Mouse (Mus musculus) stomach, postnatal 0 days (tissue): ENCODE data around the gene Phkg2. TPM values are rescaled to one million over a fixed set of nuclear protein-coding genes. Genes with fewer than 3 reads are reported as not detected.

Source experiments
- ATAC-seq: fragments of 200-750 bp; cut with Nextera tagmentation; 2 replicates; pipeline ENCODE4 v1.8.0; 2017; ENCODE audit not compliant: low FRiP score, low TSS enrichment
- DNase-seq: peaks from one replicate; pipeline ENCODE4 v3.0.0-alpha.2; 2016; ENCODE audit warnings: low spot score
- H3K27ac ChIP-seq: fragments of 300-500 bp; sonication (generic); replicated peaks from 2 replicates; pipeline ENCODE4 v1.5.1; 2014; ENCODE audit warnings: mild to moderate bottlenecking, control low read depth
- H3K27me3 ChIP-seq: fragments of 300-500 bp; sonication (generic); 2 replicates; pipeline ENCODE4 v1.6.1; 2014; ENCODE audit warnings: low read length; ENCODE audit not compliant: control insufficient read depth, insufficient read depth
- H3K36me3 ChIP-seq: fragments of 300-500 bp; sonication (generic); 2 replicates; pipeline ENCODE4 v1.6.1; 2014; ENCODE audit warnings: low read length, mixed read lengths; ENCODE audit not compliant: control insufficient read depth, insufficient read depth
- H3K4me1 ChIP-seq: fragments of 300-500 bp; sonication (generic); replicated peaks from 2 replicates; pipeline ENCODE4 v1.6.1; 2014; ENCODE audit warnings: antibody characterized with exemption; ENCODE audit not compliant: control insufficient read depth, insufficient read depth
- H3K4me2 ChIP-seq: fragments of 300-500 bp; sonication (generic); replicated peaks from 2 replicates; pipeline ENCODE4 v1.6.1; 2014; ENCODE audit warnings: low read depth, mild to moderate bottlenecking, control low read depth, moderate library complexity
- H3K4me3 ChIP-seq: fragments of 300-500 bp; sonication (generic); 2 replicates; pipeline ENCODE4 v1.5.1; 2014; ENCODE audit warnings: low read depth, low read length, control low read depth
- H3K9ac ChIP-seq: fragments of 300-500 bp; sonication (generic); 2 replicates; pipeline ENCODE4 v1.6.1; 2014; ENCODE audit warnings: mild to moderate bottlenecking, low read length, control low read depth, mixed read lengths
- H3K9me3 ChIP-seq: fragments of 300-500 bp; sonication (generic); 2 replicates; pipeline ENCODE4 v1.6.1; 2016; ENCODE audit warnings: low read length; ENCODE audit not compliant: control insufficient read depth
- CTCF ChIP-seq: IDR thresholded peaks from 2 replicates; pipeline ENCODE4 v1.5.1; 2016; ENCODE audit warnings: antibody characterized with exemption, low read depth, mild to moderate bottlenecking, moderate library complexity
- EP300 ChIP-seq: optimal IDR thresholded peaks from 2 replicates; pipeline ENCODE3; 2016; ENCODE audit warnings: antibody characterized with exemption
- WGBS: fragments of 180-500 bp; shearing (Covaris S2); extraction: QIAGEN DNeasy Blood & Tissue Kit; methylation state at CpG from one replicate; pipeline ENCODE4 v1.1.7; 2014; 5-methylcytosine and 5-hydroxymethylcytosine counted together
- polyA plus RNA-seq: library from polyadenylated mRNA; unstranded; fragments of >200 nt; fragmentation: Nextera tagmentation; extraction: Ambion mirVana; gene quantifications from 2 replicates; pipeline ENCODE4 v1.2.1, GENCODE M21; 2015

The Phkg2 gene
- polyA plus RNA-seq, 1 experiment from 2014 or later = 22.6 TPM

DNA sequence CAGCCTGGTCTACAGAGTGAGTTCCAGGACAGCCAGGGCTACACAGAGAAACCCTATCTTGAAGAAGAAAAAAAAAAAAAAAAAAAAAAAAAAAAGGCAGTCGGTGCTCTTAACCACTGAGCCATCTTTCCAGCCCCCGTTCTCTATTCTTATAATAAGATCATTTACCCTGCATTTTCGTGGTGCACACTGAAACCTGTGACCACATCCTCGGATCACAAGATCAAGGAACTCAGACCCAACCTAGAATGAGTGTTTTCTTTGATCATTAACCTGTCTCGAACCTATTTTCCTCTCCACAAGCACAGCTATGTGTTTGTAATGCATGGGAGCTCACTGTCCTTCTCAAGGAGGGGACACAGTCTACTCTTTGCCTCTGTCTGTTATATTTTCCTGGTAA, 55.5 kb downstream of the Phkg2 start:
- Histone ChIP-seq H3K27me3 (no peaks in the 10 kb centered on the region), H3K9ac (no peak overlapping the region), H3K4me3 (no peak overlapping the region), H3K9me3 (no peaks in the 10 kb centered on the region), H3K4me1 (no peaks in the 10 kb centered on the region), H3K4me2 (no peak overlapping the region), H3K27ac (no peak overlapping the region), H3K36me3 (no peaks in the 10 kb centered on the region)
- TF ChIP-seq CTCF = no peak
- no peak for TF ChIP-seq EP300
- 78% methylated on average over 5 of the region's 5 CpGs for WGBS
- ATAC-seq (no peak), DNase-seq (no peak)

DNA sequence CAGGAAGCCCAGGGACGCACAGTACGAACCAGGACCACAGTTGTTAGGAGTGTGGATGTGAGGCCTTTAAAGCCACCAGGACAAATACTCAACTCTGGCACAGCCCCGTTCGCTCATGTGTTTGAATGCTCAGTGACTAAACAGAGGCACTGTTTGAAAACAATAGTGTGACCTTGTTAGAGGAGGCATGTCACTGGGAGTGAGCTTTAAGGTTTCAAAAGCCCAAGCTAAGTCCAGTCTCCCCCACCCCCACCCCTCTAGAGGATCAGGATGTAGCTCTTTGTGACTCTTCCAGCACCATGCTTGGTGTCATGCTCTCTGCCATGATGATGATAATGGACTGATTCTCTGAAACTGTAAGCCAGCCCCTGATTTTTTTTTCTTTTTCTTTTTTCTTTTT, 58.3 kb downstream of the Phkg2 start:
- TF ChIP-seq EP300 (no peak), CTCF (no peak)

More for the DNA sequence above, 58.3 kb downstream of the Phkg2 start:
- Histone ChIP-seq H3K27me3 (no peaks in the 10 kb centered on the region), H3K4me1 (no peaks in the 10 kb centered on the region), H3K27ac (no peak overlapping the region), H3K9ac (no peak overlapping the region), H3K9me3 (no peaks in the 10 kb centered on the region), H3K4me3 (no peak overlapping the region), H3K36me3 (no peaks in the 10 kb centered on the region), H3K4me2 (no peak overlapping the region)
- 68% methylated on average over 4 of the region's 4 CpGs for WGBS
- ATAC-seq (no peak), DNase-seq (no peak)

Other genes starting within 250 kb of the Phkg2 start
- 9.0 and 11.0 TPM in 2 replicates for gene Zfp768, start 227.8 kb upstream of the Phkg2 start, polyA plus RNA-seq
- 4.9 and 5.4 TPM in 2 replicates for gene Zfp747, start 197.3 kb upstream of the Phkg2 start, polyA plus RNA-seq
- gene 9130019O22Rik, start 186.2 kb upstream of the Phkg2 start, polyA plus RNA-seq = 3.0 and 3.1 TPM in 2 replicates
- 3.3 and 3.9 TPM in 2 replicates for gene E430018J23Rik, start 179.7 kb upstream of the Phkg2 start, polyA plus RNA-seq
- 4.0 and 4.3 TPM in 2 replicates for gene Zfp764, start 166.5 kb upstream of the Phkg2 start, polyA plus RNA-seq
- 15.6 and 17.8 TPM in 2 replicates for gene Zfp688, start 151.3 kb upstream of the Phkg2 start, polyA plus RNA-seq
- 2.1 and 2.9 TPM in 2 replicates for gene Zfp689, start 124.2 kb upstream of the Phkg2 start, polyA plus RNA-seq
- gene Prr14, start 113.7 kb upstream of the Phkg2 start, polyA plus RNA-seq = 30.4 and 36.5 TPM in 2 replicates
- 8.7 and 9.3 TPM in 2 replicates for gene Fbrs, start 94.1 kb upstream of the Phkg2 start, polyA plus RNA-seq
- gene Srcap, start 61.4 kb upstream of the Phkg2 start, polyA plus RNA-seq = 13.0 TPM in 2 replicates
- gene Gm42715, start 53.8 kb upstream of the Phkg2 start, polyA plus RNA-seq = 6.1 and 6.4 TPM in 2 replicates
- 22.7 and 24.3 TPM in 2 replicates for gene Tmem265, start 11.9 kb upstream of the Phkg2 start, polyA plus RNA-seq
- 3.5 and 3.6 TPM in 2 replicates for gene Ccdc189, start 15.3 kb downstream of the Phkg2 start, polyA plus RNA-seq
- 17.1 and 18.7 TPM in 2 replicates for gene Rnf40, start 15.4 kb downstream of the Phkg2 start, polyA plus RNA-seq
- 3.6 and 3.7 TPM in 2 replicates for gene Zfp629, start 42.5 kb downstream of the Phkg2 start, polyA plus RNA-seq
- gene Bcl7c, start 135.6 kb downstream of the Phkg2 start, polyA plus RNA-seq = 42.2 and 46.8 TPM in 2 replicates
- 13.4 and 14.5 TPM in 2 replicates for gene Ctf1, start 139.4 kb downstream of the Phkg2 start, polyA plus RNA-seq
- 0.08 and 0.13 TPM in 2 replicates for gene Ctf2, start 158.8 kb downstream of the Phkg2 start, polyA plus RNA-seq
- 1.1 and 1.9 TPM in 2 replicates for gene Fbxl19, start 171.2 kb downstream of the Phkg2 start, polyA plus RNA-seq
- gene Orai3, start 196.5 kb downstream of the Phkg2 start, polyA plus RNA-seq = 18.6 and 20.0 TPM in 2 replicates
- 6.9 and 8.0 TPM in 2 replicates for gene Setd1a, start 203.3 kb downstream of the Phkg2 start, polyA plus RNA-seq
- not detected in 2 replicates for gene Gm49388, start 212.3 kb downstream of the Phkg2 start, polyA plus RNA-seq
- gene Hsd3b7, start 227.3 kb downstream of the Phkg2 start, polyA plus RNA-seq = 31.7 and 32.3 TPM in 2 replicates